Comparison of ENCODE assay signal across 7 mouse cellular contexts in genomic region chr2:119156681-119157572, GRCm38 (mm10). TPM values are rescaled to one million over a fixed set of nuclear protein-coding genes. Genes with fewer than 3 reads are reported as not detected.
A peak's percentile ranks its signal among the peaks of the same experiment; 100 is the strongest.
DNase-seq lines count a peak whose midpoint lies in the region; ATAC-seq lines count a peak whose summit lies in the region.

Gene Rmdn3, minus strand, starts transcription at chr2:119157034.

- H3K4me2 ChIP-seq in intestine, embryonic 16.5 days (ENCODE audit: low read depth, low read length): peak within 1 kb of the TSS; percentile 80
- H3K4me2 ChIP-seq in midbrain, embryonic 11.5 days: peak within 1 kb of the TSS; percentile 91

- 0 out of 2 replicates have a peak, but pooled peaks cover 2% of the 10 kb centered on the region for H3K27me3 ChIP-seq in intestine, embryonic 16.5 days (replicated peaks; ENCODE audit: control insufficient read depth, insufficient read depth, low read length)
- H3K27me3 ChIP-seq in midbrain, embryonic 11.5 days (ENCODE audit: control insufficient read depth, insufficient read depth, low read length): no peaks in the 10 kb centered on the region

- under 1% methylated on average over 57 of the region's 57 CpGs for WGBS in intestine, embryonic 16.5 days
- WGBS in midbrain, embryonic 11.5 days: 1% methylated on average over 57 of the region's 57 CpGs

- peak within 1 kb of the TSS; percentile 100 for H3K4me3 ChIP-seq in intestine, embryonic 16.5 days (ENCODE audit: low read length)
- peak within 1 kb of the TSS; percentile 96 for H3K4me3 ChIP-seq in midbrain, embryonic 11.5 days (ENCODE audit: low read depth, low read length)

- peak; percentile 81 for ATAC-seq in intestine, embryonic 16.5 days
- peak; percentile 93 for ATAC-seq in midbrain, embryonic 11.5 days (ENCODE audit: low FRiP score)

- DNase-seq in adrenal gland, adult 2 months: peak; percentile 96
- peak; percentile 93 for DNase-seq in embryo, embryonic 11.5 days (ENCODE audit: low read depth, low spot score)
- DNase-seq in gastrocnemius, postnatal 4 days (ENCODE audit: low spot score in 2 of 2): peak; percentile 84 to 93
- peak; percentile 95 to 96 for DNase-seq in left cerebral cortex, postnatal 36 days (ENCODE audit: low spot score in 2 of 2)
- peak; percentile 99 for DNase-seq in midbrain, embryonic 11.5 days (ENCODE audit: low spot score, missing footprints)
- peak; percentile 84 for DNase-seq in skeletal muscle tissue, adult 2 months (ENCODE audit: low read depth, low spot score)

- H3K4me1 ChIP-seq in intestine, embryonic 16.5 days (ENCODE audit: control insufficient read depth, insufficient read depth, low read length): peaks cover 18% of the 10 kb centered on the region
- peaks cover 9% of the 10 kb centered on the region for H3K4me1 ChIP-seq in midbrain, embryonic 11.5 days (ENCODE audit: control insufficient read depth, insufficient read depth, low read length)

- intact Hi-C loops in left cerebral cortex, postnatal 36 days (cut with DNase I): no loop called here

- peak within 1 kb of the TSS; percentile 97 for H3K9ac ChIP-seq in intestine, embryonic 16.5 days (ENCODE audit: low read depth, low read length)
- H3K9ac ChIP-seq in midbrain, embryonic 11.5 days (ENCODE audit: low read length): peak within 1 kb of the TSS; percentile 90

- H3K9me3 ChIP-seq in intestine, embryonic 16.5 days (ENCODE audit: control insufficient read depth, low read length): no peaks in the 10 kb centered on the region
- H3K9me3 ChIP-seq in midbrain, embryonic 11.5 days (ENCODE audit: control insufficient read depth, low read length): no peaks in the 10 kb centered on the region

- H3K27ac ChIP-seq in intestine, embryonic 16.5 days (ENCODE audit: low read length): peak within 1 kb of the TSS; percentile 65
- H3K27ac ChIP-seq in midbrain, embryonic 11.5 days (ENCODE audit: low read depth, low read length): no peak within 1 kb of the TSS; the same call in 1 of the 2 replicates

- H3K36me3 ChIP-seq in intestine, embryonic 16.5 days (ENCODE audit: control insufficient read depth, insufficient read depth, low read length): peaks cover 4% of the 10 kb centered on the region; the same call in 1 of the 2 replicates
- peaks cover 2% of the 10 kb centered on the region; the same call in 1 of the 2 replicates for H3K36me3 ChIP-seq in midbrain, embryonic 11.5 days (ENCODE audit: control insufficient read depth, insufficient read depth, low read length)

RNA-seq across cellular contexts. Expression of gene Rmdn3, which starts in this region (rescaled TPM):
- total RNA-seq in adrenal gland, adult 2 months (2021): 10 to 100 TPM; 59.2 to 72.7 TPM
- 26.6 and 28.5 TPM in 2 replicates for polyA plus RNA-seq in adrenal gland, adult 2 months (2012; rRNA removed)
- 10 to 100 TPM; 12.6 to 13.7 TPM for total RNA-seq in gastrocnemius, postnatal 4 days (2021)
- polyA plus RNA-seq in intestine, embryonic 16.5 days (2015; fragmentation: Nextera tagmentation; extraction: Ambion mirVana): 63.9 and 73.2 TPM in 2 replicates
- total RNA-seq in left cerebral cortex, postnatal 36 days (2021): 10 to 100 TPM; 53.4 to 58.1 TPM
- polyA plus RNA-seq in midbrain, embryonic 11.5 days (2014; fragmentation: Nextera tagmentation; extraction: Ambion mirVana): 41.1 and 46.7 TPM in 2 replicates
